Comparison of ENCODE assay signal across 9 mouse cellular contexts in the genomic region with DNA sequence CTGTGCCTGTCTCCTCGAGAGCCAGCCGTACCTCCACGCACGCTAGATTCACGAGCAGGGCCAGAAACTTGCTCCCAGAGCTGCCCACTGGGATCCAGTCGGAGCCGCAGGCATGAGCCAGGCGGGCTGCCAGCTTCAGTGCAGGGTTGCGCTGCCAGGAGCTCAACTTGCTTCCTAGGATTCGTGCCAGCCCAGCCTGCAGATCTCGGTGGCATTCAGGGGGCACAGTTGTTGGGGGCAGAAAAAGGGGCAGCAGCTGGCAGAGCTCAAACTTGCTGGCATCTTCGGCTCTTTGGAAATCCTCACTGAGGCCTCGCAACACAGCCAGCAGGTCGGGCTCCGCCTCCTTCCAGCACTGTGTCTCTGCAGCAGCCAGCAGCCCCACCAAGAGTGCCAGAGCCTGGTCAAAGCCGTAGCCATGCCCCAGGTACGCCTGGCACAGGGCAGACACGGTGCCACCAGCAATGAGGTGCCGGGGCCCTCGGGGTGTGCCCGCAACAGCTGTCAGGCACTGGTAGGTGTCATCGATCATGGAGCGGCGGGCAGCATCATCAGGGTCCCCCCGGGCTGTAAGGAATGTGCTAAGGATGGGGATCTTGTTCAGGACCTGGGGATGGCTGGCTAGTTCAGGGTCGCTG. TPM values are rescaled to one million over a fixed set of nuclear protein-coding genes. Genes with fewer than 3 reads are reported as not detected.
DNase-seq lines count a peak whose midpoint lies in the region; ATAC-seq lines count a peak whose summit lies in the region.
"Had no signal": no experiment of that assay in that cellular context is flagged by ENCODE, and none has a peak within 500 bp of the region (broad histone marks: within the 10 kb centered on the region; RNA-seq: fewer than 3 reads in every experiment).

No protein-coding gene starts in this region.

- H3K9me3 ChIP-seq in hindbrain, embryonic 16.5 days (ENCODE audit: control insufficient read depth, low read length) = no peaks in the 10 kb centered on the region
- no peaks in the 10 kb centered on the region for H3K9me3 ChIP-seq in liver, embryonic 12.5 days (replicated peaks)

- peaks cover 19% of the 10 kb centered on the region for H3K36me3 ChIP-seq in hindbrain, embryonic 16.5 days (ENCODE audit: control insufficient read depth, insufficient read depth, low read length)
- H3K36me3 ChIP-seq in liver, embryonic 12.5 days = peaks cover 55% of the 10 kb centered on the region

- H3K27ac ChIP-seq in hindbrain, embryonic 16.5 days (ENCODE audit: low read depth, low read length) = peak overlapping the region; percentile 54; the same call in 1 of the 2 replicates
- H3K27ac ChIP-seq in liver, embryonic 12.5 days = no peak overlapping the region
- H3K27ac ChIP-seq: kidney, postnatal 0 days had no signal

- peak; percentile 65 for DNase-seq in adrenal gland, postnatal 14 days
- no peak for DNase-seq in adrenal gland, adult 8-10 months
- DNase-seq in urinary bladder, postnatal 14 days (ENCODE audit: low spot score) = peak; percentile 54
- DNase-seq in urinary bladder, postnatal 25 days (ENCODE audit: low spot score) = no peak
- peak; percentile 57 to 78 for DNase-seq in right cerebral cortex, adult 2 months (ENCODE audit: low spot score in 2 of 2)
- DNase-seq in spleen, postnatal 14 days (ENCODE audit: low spot score in 2 of 2) = no peak

- peak overlapping the region; percentile 47 for H3K9ac ChIP-seq in hindbrain, embryonic 16.5 days (ENCODE audit: low read depth, low read length)
- no peak overlapping the region for H3K9ac ChIP-seq in liver, embryonic 12.5 days

- 50% methylated on average over 26 of the region's 26 CpGs for WGBS in hindbrain, embryonic 16.5 days
- 86% methylated on average over 26 of the region's 26 CpGs for WGBS in liver, embryonic 12.5 days (ENCODE audit: insufficient replicate concordance)

- peak overlapping the region; percentile 42 for H3K4me2 ChIP-seq in hindbrain, embryonic 16.5 days (ENCODE audit: low read length)
- no peak overlapping the region for H3K4me2 ChIP-seq in liver, embryonic 12.5 days

- no peaks in the 10 kb centered on the region for H3K27me3 ChIP-seq in hindbrain, embryonic 16.5 days (replicated peaks; ENCODE audit: control insufficient read depth, insufficient read depth, low read length)
- H3K27me3 ChIP-seq in liver, embryonic 12.5 days (replicated peaks) = no peaks in the 10 kb centered on the region

- ATAC-seq in hindbrain, embryonic 16.5 days = peak; percentile 5; the same call in 1 of the 2 replicates
- no peak for ATAC-seq in liver, embryonic 12.5 days

- peaks cover 45% of the 10 kb centered on the region for H3K4me1 ChIP-seq in hindbrain, embryonic 16.5 days (ENCODE audit: control insufficient read depth, insufficient read depth, low read depth, low read length)
- H3K4me1 ChIP-seq in liver, embryonic 12.5 days = peaks cover 32% of the 10 kb centered on the region

- peak overlapping the region; percentile 11 for H3K4me3 ChIP-seq in hindbrain, embryonic 16.5 days (ENCODE audit: low read length)
- no peak overlapping the region for H3K4me3 ChIP-seq in liver, embryonic 12.5 days

RNA-seq across cellular contexts. Expression of gene Ncdn, which starts 3.1 kb away (rescaled TPM):
- 23.8 and 30.8 TPM in 2 replicates for total RNA-seq in adrenal gland, postnatal 14 days (2021)
- 10 to 100 TPM; 34.5 to 45.6 (median 42.7) TPM for total RNA-seq in adrenal gland, adult 8-10 months (2022)
- polyA plus RNA-seq in hindbrain, embryonic 16.5 days (2015; fragmentation: Nextera tagmentation; extraction: Ambion mirVana) = 159 and 170 TPM in 2 replicates
- polyA plus RNA-seq in liver, embryonic 12.5 days (2016; fragmentation: Nextera tagmentation; extraction: Ambion mirVana) = 14.7 and 15.2 TPM in 2 replicates

RNA-seq across cellular contexts. Expression of gene AU040320, which starts 3.2 kb away (rescaled TPM):
- 28.9 and 32.4 TPM in 2 replicates for total RNA-seq in adrenal gland, postnatal 14 days (2021)
- 10 to 100 TPM; 49.5 to 65.4 (median 54.9) TPM for total RNA-seq in adrenal gland, adult 8-10 months (2022)
- polyA plus RNA-seq in hindbrain, embryonic 16.5 days (2015; fragmentation: Nextera tagmentation; extraction: Ambion mirVana) = 35.0 and 39.4 TPM in 2 replicates
- 10.3 and 10.8 TPM in 2 replicates for polyA plus RNA-seq in liver, embryonic 12.5 days (2016; fragmentation: Nextera tagmentation; extraction: Ambion mirVana)

RNA-seq across cellular contexts. Expression of gene Tfap2e, which starts 14.1 kb away (rescaled TPM):
- total RNA-seq in adrenal gland, postnatal 14 days (2021) = not detected in 2 replicates
- total RNA-seq in adrenal gland, adult 8-10 months (2022) = not detected
- polyA plus RNA-seq in hindbrain, embryonic 16.5 days (2015; fragmentation: Nextera tagmentation; extraction: Ambion mirVana) = 0.12 and 0.14 TPM in 2 replicates
- polyA plus RNA-seq in liver, embryonic 12.5 days (2016; fragmentation: Nextera tagmentation; extraction: Ambion mirVana) = not detected in 2 replicates
- polyA plus RNA-seq: kidney, postnatal 0 days had no signal

Comparison
In these comparisons a context has a peak if more than half of its experiments do, and no peak if none do; other contexts are left out.
1. DNase-seq: peak in adrenal gland, postnatal 14 days (single experiment), urinary bladder, postnatal 14 days (single experiment) and right cerebral cortex, adult 2 months (2 of 2); none in adrenal gland, adult 8-10 months (single experiment), urinary bladder, postnatal 25 days (single experiment) and spleen, postnatal 14 days (0 of 2).